Mouse (Mus musculus) CH12.LX (cell line): ENCODE results near the gene Mettl24. TPM values are rescaled to one million over a fixed set of nuclear protein-coding genes. Genes with fewer than 3 reads are reported as not detected.

Experiments
- DNase-seq: peaks from one replicate; pipeline ENCODE4 v3.0.0-alpha.2; 2013; ENCODE audit errors: extremely low read depth
- H3K27ac ChIP-seq: 2 replicates; pipeline ENCODE4 v1.5.1; 2012; ENCODE audit warnings: low read depth, mild to moderate bottlenecking, control low read depth, moderate library complexity; ENCODE audit not compliant: insufficient read depth
- H3K27me3 ChIP-seq: replicated peaks from 2 replicates; pipeline ENCODE3; 2012; ENCODE audit warnings: inconsistent platforms
- H3K36me3 ChIP-seq, 2 experiments: replicated peaks in 1 of 2; 2 replicates each; pipeline versions ENCODE3 to v1.6.1; 2012; ENCODE audit warnings: inconsistent platforms in 1 of 2, low read length in 1 of 2, mild to moderate bottlenecking in 1 of 2, mixed read lengths in 1 of 2, moderate library complexity in 1 of 2; ENCODE audit not compliant: control insufficient read depth in 1 of 2, insufficient read depth in 1 of 2
- H3K4me1 ChIP-seq, 2 experiments: 2 replicates each; pipeline ENCODE4 v1.6.1; 2012; ENCODE audit warnings: inconsistent platforms in 1 of 2, moderate library complexity in 1 of 2; ENCODE audit not compliant: insufficient read depth in 2 of 2, control insufficient read depth in 1 of 2
- H3K4me2 ChIP-seq: 2 replicates; pipeline ENCODE4 v1.6.1; 2012; ENCODE audit warnings: low read depth, mild to moderate bottlenecking, control low read depth; ENCODE audit not compliant: poor library complexity, insufficient read depth, severe bottlenecking
- H3K4me3 ChIP-seq, 3 experiments: fragments of 150-350 bp in 1 of 3; sonication (generic) in 1 of 3; replicated peaks in 1 of 3; 2 replicates each; pipeline versions ENCODE3 to v1.5.1; 2011 to 2012; ENCODE audit warnings: low read depth in 2 of 3, low read length in 2 of 3, mild to moderate bottlenecking in 2 of 3, moderate library complexity in 2 of 3, control low read depth in 1 of 3, improper control_type of control experiment in 1 of 3, inconsistent platforms in 1 of 3, mixed read lengths in 1 of 3; ENCODE audit not compliant: poor library complexity in 1 of 3
- H3K79me2 ChIP-seq: replicated peaks from 2 replicates; pipeline ENCODE4 v1.6.1; 2012; ENCODE audit warnings: mild to moderate bottlenecking, moderate library complexity; ENCODE audit not compliant: control insufficient read depth, poor library complexity, insufficient read depth, severe bottlenecking; ENCODE audit errors: extremely low read depth
- H3K9ac ChIP-seq: 2 replicates; pipeline ENCODE4 v1.6.1; 2012; ENCODE audit warnings: low read depth, mild to moderate bottlenecking, control low read depth, moderate library complexity; ENCODE audit not compliant: insufficient read depth
- H3K9me3 ChIP-seq: replicated peaks from 2 replicates; pipeline ENCODE3; 2012; ENCODE audit warnings: low read length, inconsistent platforms, mixed read lengths
- CHD1 ChIP-seq: IDR thresholded peaks from 2 replicates; pipeline ENCODE4 v1.6.1; 2012; ENCODE audit warnings: low read depth, low read length, improper control_type of control experiment, inconsistent platforms
- CHD2 ChIP-seq: IDR thresholded peaks from 2 replicates; pipeline ENCODE4 v1.6.1; 2011; ENCODE audit warnings: low read length, improper control_type of control experiment
- GABPA ChIP-seq: IDR thresholded peaks from 2 replicates; pipeline ENCODE4 v1.6.1; 2012; ENCODE audit warnings: low read depth, low read length, improper control_type of control experiment, inconsistent platforms; ENCODE audit not compliant: insufficient replicate concordance
- HCFC1 ChIP-seq: IDR thresholded peaks from 2 replicates; pipeline ENCODE4 v1.6.1; 2012; ENCODE audit warnings: low read depth, mild to moderate bottlenecking, inconsistent platforms, low read length, improper control_type of control experiment
- IRF4 ChIP-seq: IDR thresholded peaks from 2 replicates; pipeline ENCODE4 v1.6.1; 2014; ENCODE audit warnings: low read depth, mild to moderate bottlenecking, inconsistent platforms, low read length, improper control_type of control experiment
- JUND ChIP-seq: conservative IDR thresholded peaks from 2 replicates; pipeline ENCODE4 v1.6.1; 2011; ENCODE audit warnings: low read depth, low read length, improper control_type of control experiment
- KAT2A ChIP-seq: IDR thresholded peaks from 2 replicates; pipeline ENCODE4 v1.6.1; 2012; ENCODE audit warnings: low read length, improper control_type of control experiment, inconsistent platforms; ENCODE audit not compliant: insufficient replicate concordance
- MAX ChIP-seq: IDR thresholded peaks from 2 replicates; pipeline ENCODE4 v1.6.1; 2011; ENCODE audit warnings: low read length, improper control_type of control experiment
- MAZ ChIP-seq: IDR thresholded peaks from 2 replicates; pipeline ENCODE4 v1.6.1; 2012; ENCODE audit warnings: low read depth, mild to moderate bottlenecking, inconsistent platforms, low read length, improper control_type of control experiment, moderate library complexity
- MXI1 ChIP-seq: IDR thresholded peaks from 2 replicates; pipeline ENCODE4 v1.6.1; 2011; ENCODE audit warnings: mild to moderate bottlenecking, low read depth, low read length, improper control_type of control experiment
- MYC ChIP-seq: IDR thresholded peaks from 2 replicates; pipeline ENCODE4 v1.6.1; 2011; ENCODE audit warnings: low read depth, mild to moderate bottlenecking, improper control_type of control experiment, low read length
- NELFE ChIP-seq: IDR thresholded peaks from 2 replicates; pipeline ENCODE4 v1.6.1; 2011; ENCODE audit warnings: low read depth, low read length, improper control_type of control experiment
- PAX5 ChIP-seq: IDR thresholded peaks from 2 replicates; pipeline ENCODE4 v1.6.1; 2012; ENCODE audit warnings: low read length, inconsistent platforms, mixed read lengths
- POLR2A ChIP-seq: IDR thresholded peaks from 2 replicates; pipeline ENCODE4 v1.6.1; 2011; ENCODE audit warnings: low read depth, mild to moderate bottlenecking, improper control_type of control experiment, low read length
- RCOR1 ChIP-seq: conservative IDR thresholded peaks from 2 replicates; pipeline ENCODE4 v1.6.1; 2012; ENCODE audit warnings: low read depth, mild to moderate bottlenecking, inconsistent platforms, low read length, improper control_type of control experiment
- SIN3A ChIP-seq: IDR thresholded peaks from 2 replicates; pipeline ENCODE4 v1.6.1; 2012; ENCODE audit warnings: low read length, improper control_type of control experiment, inconsistent platforms
- SMC3 ChIP-seq: IDR thresholded peaks from 2 replicates; pipeline ENCODE4 v1.6.1; 2011; ENCODE audit warnings: low read depth, low read length, improper control_type of control experiment
- TBP ChIP-seq: conservative IDR thresholded peaks from 2 replicates; pipeline ENCODE4 v1.6.1; 2011; ENCODE audit warnings: low read depth, low read length, improper control_type of control experiment
- UBTF ChIP-seq: IDR thresholded peaks from 2 replicates; pipeline ENCODE4 v1.6.1; 2012; ENCODE audit warnings: low read depth, mild to moderate bottlenecking, inconsistent platforms, low read length, improper control_type of control experiment, moderate library complexity
- USF1 ChIP-seq: IDR thresholded peaks from 2 replicates; pipeline ENCODE4 v1.6.1; 2014; ENCODE audit warnings: low read depth, mild to moderate bottlenecking, inconsistent platforms, low read length, improper control_type of control experiment
- USF2 ChIP-seq: conservative IDR thresholded peaks from 2 replicates; pipeline ENCODE4 v1.6.1; 2011; ENCODE audit warnings: low read depth, low read length, improper control_type of control experiment
- ZC3H11A ChIP-seq: IDR thresholded peaks from 2 replicates; pipeline ENCODE4 v1.6.1; 2012; ENCODE audit warnings: low read depth, mild to moderate bottlenecking, inconsistent platforms, low read length, improper control_type of control experiment
- ZMIZ1 ChIP-seq: IDR thresholded peaks from 2 replicates; pipeline ENCODE4 v1.6.1; 2012; ENCODE audit warnings: low read depth, mild to moderate bottlenecking, inconsistent platforms, low read length, improper control_type of control experiment
- ZNF384 ChIP-seq: IDR thresholded peaks from 2 replicates; pipeline ENCODE4 v1.6.1; 2012; ENCODE audit warnings: low read depth, low read length, improper control_type of control experiment, inconsistent platforms
- dilution Hi-C: fragments of 300-500 bp; cut with MboI; formaldehyde crosslinking; loops from 2 replicates; pipeline ENCODE4 v1.14.3; 2020; ENCODE audit warnings: low sequenced_read_pairs; ENCODE audit not compliant: extremely low pct_unique_long_range_greater_than_20kb, extremely low pct_ligation_motif_present
- in situ Hi-C: fragments of 300-500 bp; cut with MboI; formaldehyde crosslinking; loops from 3 replicates; pipeline ENCODE4 v1.14.3; 2019; ENCODE audit warnings: low sequenced_read_pairs, low pct_ligation_motif_present, low pct_unique_long_range_greater_than_20kb, mixed read lengths
- polyA plus RNA-seq: library from polyadenylated mRNA; unstranded; fragments of >175 nt; gene quantifications from 2 replicates; pipeline ENCODE4 v1.2.1, GENCODE M21; 2012; ENCODE audit warnings: low read depth; ENCODE audit not compliant: insufficient read length
- total RNA-seq, 2 experiments: library from RNA; depleted of rRNA; stranded (reverse); fragments of 300-350 nt in 1 of 2; fragments of >200 nt in 1 of 2; gene quantifications; 2 replicates each; pipeline ENCODE4 v1.2.3; 2012 to 2014

The Mettl24 gene
- total and polyA plus RNA-seq, 3 experiments = not detected

- Histone ChIP-seq H3K9ac (no peak overlapping the region), H3K27me3 (no peaks in the 10 kb centered on the region), H3K36me3 (peaks cover 9 to 40% of the 10 kb centered on the region in 2 experiments), H3K79me2 (peaks cover 5% of the 10 kb centered on the region; the same call in 1 of the 2 replicates), H3K4me3 (no peak overlapping the region), H3K4me2 (no peak overlapping the region), H3K27ac (no peak overlapping the region), H3K9me3 (no peaks in the 10 kb centered on the region), H3K4me1 (peaks cover 0 to 13% of the 10 kb centered on the region in 2 experiments; a peak in 3 of 4 replicates)
- no peak for DNase-seq
- dilution Hi-C loops (no loop called here), in situ Hi-C loops (no loop called here)
- TF ChIP-seq MXI1 = no peak
- no peak for TF ChIP-seq GABPA
- TF ChIP-seq ZMIZ1 = no peak
- TF ChIP-seq UBTF = no peak
- no peak for TF ChIP-seq USF1
- TF ChIP-seq IRF4 = no peak
- TF ChIP-seq MYC = no peak
- TF ChIP-seq RCOR1 = no peak
- no peak for TF ChIP-seq CHD2
- no peak for TF ChIP-seq CHD1
- no peak for TF ChIP-seq MAX
- no peak for TF ChIP-seq SMC3
- TF ChIP-seq NELFE = no peak
- no peak for TF ChIP-seq ZNF384
- no peak for TF ChIP-seq POLR2A
- no peak for TF ChIP-seq JUND
- TF ChIP-seq USF2 = no peak
- TF ChIP-seq ZC3H11A = no peak
- TF ChIP-seq TBP = no peak
- no peak for TF ChIP-seq MAZ
Observed at GRCm38 (mm10) chr10:40856703-40857102, 173.6 kb downstream of the Mettl24 start.

GRCm38 (mm10) chr10:40857599-40857998, 174.5 kb downstream of the Mettl24 start:
- Histone ChIP-seq H3K4me1 (peaks cover 0 to 12% of the 10 kb centered on the region in 2 experiments; a peak in 3 of 4 replicates), H3K9me3 (no peaks in the 10 kb centered on the region), H3K27ac (no peak overlapping the region), H3K4me2 (no peak overlapping the region), H3K36me3 (peaks cover 9 to 40% of the 10 kb centered on the region in 2 experiments), H3K4me3 (no peak overlapping the region), H3K27me3 (no peaks in the 10 kb centered on the region)
- no peak for DNase-seq
- dilution Hi-C loops = no loop called here
- in situ Hi-C loops = no loop called here
- TF ChIP-seq KAT2A (no peak), ZC3H11A (no peak), POLR2A (no peak), SIN3A (no peak), PAX5 (no peak), TBP (no peak), SMC3 (no peak), HCFC1 (no peak), MAZ (no peak)
- TF ChIP-seq, all 38 proteins: peak for 0
- peaks cover 5% of the 10 kb centered on the region; the same call in 1 of the 2 replicates for H3K79me2 ChIP-seq
- no peak overlapping the region for H3K9ac ChIP-seq

Other genes with a start within 250 kb of the Mettl24 start
- not detected in 2 replicates for gene Slc22a16, start 112.9 kb upstream of the Mettl24 start, total RNA-seq (2012; rRNA removed)
- gene Slc22a16, start 112.9 kb upstream of the Mettl24 start, total RNA-seq (2014; rRNA removed) = not detected in 2 replicates
- not detected in 2 replicates for gene Slc22a16, start 112.9 kb upstream of the Mettl24 start, polyA plus RNA-seq
- 0.21 TPM in 1 of 2 replicates, not detected in the other for gene Ddo, start 53.3 kb upstream of the Mettl24 start, total RNA-seq (2012; rRNA removed)
- not detected in 2 replicates for gene Ddo, start 53.3 kb upstream of the Mettl24 start, total RNA-seq (2014; rRNA removed)
- gene Ddo, start 53.3 kb upstream of the Mettl24 start, polyA plus RNA-seq = not detected in 2 replicates
- 12.7 and 13.6 TPM in 2 replicates for gene Cdc40, start 200.0 kb downstream of the Mettl24 start, total RNA-seq (2012; rRNA removed)
- 8.7 and 10.6 TPM in 2 replicates for gene Cdc40, start 200.0 kb downstream of the Mettl24 start, total RNA-seq (2014; rRNA removed)
- 34.2 and 36.0 TPM in 2 replicates for gene Cdc40, start 200.0 kb downstream of the Mettl24 start, polyA plus RNA-seq
- gene Wasf1, start 200.2 kb downstream of the Mettl24 start, total RNA-seq (2012; rRNA removed) = not detected in 2 replicates
- 0.08 TPM in 1 of 2 replicates, not detected in the other for gene Wasf1, start 200.2 kb downstream of the Mettl24 start, total RNA-seq (2014; rRNA removed)
- gene Wasf1, start 200.2 kb downstream of the Mettl24 start, polyA plus RNA-seq = 0.09 and 0.10 TPM in 2 replicates